Mouse (Mus musculus) lung, adult 2 months (tissue): ENCODE data around the gene Cer1.

ENCODE experiments used
- CTCF ChIP-seq: fragments of 200-500 bp; IDR thresholded peaks from 2 replicates; pipeline ENCODE4 v1.5.1; 2011; ENCODE audit warnings: mild to moderate bottlenecking, low read length, control low read depth; ENCODE audit not compliant: insufficient read depth
- POLR2A ChIP-seq: fragments of 200-500 bp; IDR thresholded peaks from 2 replicates; pipeline ENCODE4 v1.6.1; 2011; ENCODE audit warnings: low read depth, mild to moderate bottlenecking, control low read depth, low read length, borderline replicate concordance; ENCODE audit errors: extremely low read depth

- no peak for TF ChIP-seq CTCF
- no peak for TF ChIP-seq POLR2A
These were observed 19.8 kb downstream of the Cer1 start for GRCm38 (mm10) chr4:82864974-82865699.
